Mouse (Mus musculus): ENCODE data around the gene Utrn. TPM values are rescaled to one million over a fixed set of nuclear protein-coding genes. Genes with fewer than 3 reads are reported as not detected.

Utrn gene
- polyA plus RNA-seq, 1 experiment: 13.9 TPM

DNA sequence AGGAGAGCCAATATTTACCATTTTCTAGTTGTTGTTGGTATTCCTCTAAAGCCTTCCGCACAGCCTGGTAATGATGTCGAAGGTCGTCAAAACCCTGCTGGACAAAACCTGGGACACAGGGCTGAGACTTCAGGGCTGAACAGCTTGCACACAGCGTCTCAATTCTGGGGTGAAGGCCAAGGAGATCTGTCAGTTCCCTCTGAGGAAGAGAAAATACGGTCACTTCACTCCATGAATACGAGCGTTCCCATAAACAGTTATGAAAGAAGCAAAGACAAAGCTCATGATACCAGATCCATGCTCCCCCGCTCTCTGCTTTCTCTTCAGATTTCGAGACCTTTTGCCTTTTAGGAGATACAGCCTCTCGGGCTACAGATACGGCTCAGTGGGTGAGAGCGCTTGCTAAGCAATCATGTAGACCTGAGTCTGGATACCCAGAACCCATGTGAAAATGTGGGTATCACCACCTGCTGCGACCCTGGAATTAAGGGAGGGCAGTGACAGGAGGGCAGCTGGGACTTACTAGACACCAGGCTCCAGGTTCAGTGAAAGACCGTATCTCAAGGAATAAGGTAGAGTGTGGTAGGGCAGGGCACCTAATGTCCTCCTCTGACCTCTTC, 155.8 kb downstream of the Utrn start:
- Histone ChIP-seq H3K36me3 (ENCODE audit: control insufficient read depth, insufficient read depth) (peaks cover 58% of the 10 kb centered on the region), H3K79me2 (ENCODE audit: control insufficient read depth, insufficient read depth) (no peaks in the 10 kb centered on the region), H3K4me3 (no peak overlapping the region), H3ac (ENCODE audit: control insufficient read depth, insufficient read length) (no peak overlapping the region), H3K4me2 (ENCODE audit: low read depth) (no peak overlapping the region), H3K27me3 (ENCODE audit: control insufficient read depth, insufficient read depth, insufficient read length) (no peaks in the 10 kb centered on the region)
- TF ChIP-seq POLR2AphosphoS2 (IDR thresholded peaks at IDR 0.05; ENCODE audit: insufficient read length, low read depth) (no peak), E2F4 (IDR thresholded peaks at IDR 0.05; ENCODE audit: insufficient read depth) (no peak), TCF3 (IDR thresholded peaks at IDR 0.05; ENCODE audit: insufficient read length, low read depth) (no peak), CEBPB (IDR thresholded peaks at IDR 0.05; ENCODE audit: insufficient read depth, poor library complexity, severe bottlenecking) (no peak), MAX (IDR thresholded peaks at IDR 0.05; ENCODE audit: low read depth) (no peak)

DNA sequence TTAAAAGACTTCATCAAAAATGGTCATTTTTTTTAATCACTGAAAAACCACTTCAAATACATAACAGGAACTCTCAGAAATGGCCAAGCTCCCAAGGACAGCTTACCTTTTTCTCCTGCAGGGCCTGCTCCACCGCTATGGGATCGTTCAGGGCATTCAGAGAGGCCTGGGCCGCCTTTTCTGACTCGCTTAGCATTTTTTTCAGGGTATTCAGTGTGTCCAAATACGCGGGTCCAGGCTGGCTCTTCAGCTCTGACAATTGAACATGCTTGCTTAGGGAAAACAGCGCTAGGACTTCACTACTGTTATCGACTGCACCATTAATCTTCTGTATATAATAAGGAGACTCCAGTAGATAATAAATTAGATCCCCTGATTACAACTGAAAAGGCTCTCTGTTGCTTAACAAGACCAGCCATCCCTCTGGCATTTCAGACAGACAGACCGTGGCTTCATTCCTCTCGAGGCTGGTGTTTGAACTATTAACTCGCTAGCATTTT, 157.8 kb downstream of the Utrn start:
- peaks cover 57% of the 10 kb centered on the region for H3K36me3 ChIP-seq (ENCODE audit: control insufficient read depth, insufficient read depth)

DNA sequence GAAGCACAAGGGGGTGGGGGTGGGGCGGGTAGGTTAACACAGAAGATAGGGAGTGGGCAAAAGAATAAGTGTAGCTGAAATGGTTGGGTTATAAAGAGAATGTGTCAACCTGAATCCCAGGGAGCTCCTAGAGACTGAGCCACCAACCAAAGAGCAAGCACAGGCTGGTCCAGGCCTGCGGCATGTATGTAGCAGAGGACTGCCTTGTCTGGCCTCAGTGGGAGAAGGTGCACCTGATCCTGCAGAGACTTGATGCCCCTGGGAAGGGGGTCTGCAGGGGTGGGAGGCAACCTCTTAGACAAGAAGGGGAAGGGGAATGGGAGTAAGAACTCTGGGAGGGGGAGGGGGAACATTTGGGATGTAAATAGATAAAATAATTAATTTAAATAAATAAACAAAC, 162.6 kb downstream of the Utrn start:
- no peak overlapping the region for H3ac ChIP-seq (ENCODE audit: control insufficient read depth, insufficient read length)
- H3K79me2 ChIP-seq (ENCODE audit: control insufficient read depth, insufficient read depth): no peaks in the 10 kb centered on the region
- peaks cover 35% of the 10 kb centered on the region for H3K36me3 ChIP-seq (ENCODE audit: control insufficient read depth, insufficient read depth)
- H3K4me2 ChIP-seq (ENCODE audit: low read depth): no peak overlapping the region
- no peak for TF ChIP-seq USF1 (IDR thresholded peaks at IDR 0.05; ENCODE audit: low read depth)
- no peak for TF ChIP-seq MAX (IDR thresholded peaks at IDR 0.05; ENCODE audit: low read depth)
- no peak for TF ChIP-seq REST (IDR thresholded peaks at IDR 0.05; ENCODE audit: insufficient read depth, insufficient read length)
- TF ChIP-seq MYOD1 (IDR thresholded peaks at IDR 0.05; ENCODE audit: control insufficient read depth in 1 of 3, insufficient read length in 2 of 3, low read depth in 2 of 3): no peak
- TF ChIP-seq MYOG (IDR thresholded peaks at IDR 0.05; ENCODE audit: control insufficient read depth in 1 of 3, insufficient read depth in 1 of 3, insufficient read length in 2 of 3, low read depth in 2 of 3): no peak
- no peak for TF ChIP-seq CEBPB (IDR thresholded peaks at IDR 0.05; ENCODE audit: insufficient read depth, poor library complexity, severe bottlenecking)
- no peak for TF ChIP-seq POLR2AphosphoS2 (IDR thresholded peaks at IDR 0.05; ENCODE audit: insufficient read length, low read depth)
- no peak for TF ChIP-seq SRF (IDR thresholded peaks at IDR 0.05; ENCODE audit: control insufficient read depth, insufficient read length, low read depth)
- no peak for TF ChIP-seq TCF12 (IDR thresholded peaks at IDR 0.05; ENCODE audit: insufficient read depth, poor library complexity, severe bottlenecking)
- no peak for TF ChIP-seq POLR2A (IDR thresholded peaks at IDR 0.05; ENCODE audit: insufficient read length, low read depth)
- no peak for TF ChIP-seq E2F4 (IDR thresholded peaks at IDR 0.05; ENCODE audit: insufficient read depth)
- TF ChIP-seq TCF3 (IDR thresholded peaks at IDR 0.05; ENCODE audit: insufficient read length, low read depth): no peak
- H3K4me3 ChIP-seq: no peak overlapping the region
- no peaks in the 10 kb centered on the region for H3K27me3 ChIP-seq (ENCODE audit: control insufficient read depth, insufficient read depth, insufficient read length)

More for the DNA sequence above, 157.8 kb downstream of the Utrn start:
- no peak overlapping the region for H3ac ChIP-seq (ENCODE audit: control insufficient read depth, insufficient read length)
- H3K4me2 ChIP-seq (ENCODE audit: low read depth): no peak overlapping the region
- no peaks in the 10 kb centered on the region for H3K27me3 ChIP-seq (ENCODE audit: control insufficient read depth, insufficient read depth, insufficient read length)
- no peak overlapping the region for H3K4me3 ChIP-seq
- TF ChIP-seq MYOD1 (IDR thresholded peaks at IDR 0.05; ENCODE audit: control insufficient read depth in 1 of 3, insufficient read length in 2 of 3, low read depth in 2 of 3) (no peak), TCF3 (IDR thresholded peaks at IDR 0.05; ENCODE audit: insufficient read length, low read depth) (no peak), TCF12 (IDR thresholded peaks at IDR 0.05; ENCODE audit: insufficient read depth, poor library complexity, severe bottlenecking) (no peak), MAX (IDR thresholded peaks at IDR 0.05; ENCODE audit: low read depth) (no peak), MYOG (IDR thresholded peaks at IDR 0.05; ENCODE audit: control insufficient read depth in 1 of 3, insufficient read depth in 1 of 3, insufficient read length in 2 of 3, low read depth in 2 of 3) (no peak), CEBPB (IDR thresholded peaks at IDR 0.05; ENCODE audit: insufficient read depth, poor library complexity, severe bottlenecking) (no peak), POLR2A (IDR thresholded peaks at IDR 0.05; ENCODE audit: insufficient read length, low read depth) (no peak), POLR2AphosphoS2 (IDR thresholded peaks at IDR 0.05; ENCODE audit: insufficient read length, low read depth) (no peak), USF1 (IDR thresholded peaks at IDR 0.05; ENCODE audit: low read depth) (no peak), E2F4 (IDR thresholded peaks at IDR 0.05; ENCODE audit: insufficient read depth) (no peak), REST (IDR thresholded peaks at IDR 0.05; ENCODE audit: insufficient read depth, insufficient read length) (no peak), SRF (IDR thresholded peaks at IDR 0.05; ENCODE audit: control insufficient read depth, insufficient read length, low read depth) (no peak)
- no peaks in the 10 kb centered on the region for H3K79me2 ChIP-seq (ENCODE audit: control insufficient read depth, insufficient read depth)

DNA sequence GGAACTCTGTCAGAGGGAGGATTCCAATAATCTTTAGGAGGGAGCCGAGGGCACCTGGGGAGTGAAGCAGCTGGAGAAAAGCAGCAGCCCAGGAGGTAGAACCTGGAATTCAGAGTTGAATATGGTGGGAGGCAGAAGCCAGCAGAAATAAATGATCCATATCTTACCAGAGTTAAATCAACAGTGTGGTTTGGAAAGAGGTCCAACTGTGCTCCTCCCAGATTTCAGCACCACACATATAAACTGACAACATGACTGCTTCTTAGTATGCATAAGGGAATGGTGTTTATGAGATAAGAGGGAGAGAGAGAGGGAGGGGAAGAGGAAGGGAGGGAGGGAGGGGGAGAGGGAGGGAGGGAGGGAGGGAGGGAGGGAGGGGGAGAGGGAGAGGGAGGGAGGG, 163.2 kb downstream of the Utrn start:
- no peaks in the 10 kb centered on the region for H3K27me3 ChIP-seq (ENCODE audit: control insufficient read depth, insufficient read depth, insufficient read length)
- H3ac ChIP-seq (ENCODE audit: control insufficient read depth, insufficient read length): no peak overlapping the region
- no peak overlapping the region for H3K4me3 ChIP-seq
- no peak overlapping the region for H3K4me2 ChIP-seq (ENCODE audit: low read depth)
- no peak for TF ChIP-seq POLR2AphosphoS2 (IDR thresholded peaks at IDR 0.05; ENCODE audit: insufficient read length, low read depth)
- no peak for TF ChIP-seq E2F4 (IDR thresholded peaks at IDR 0.05; ENCODE audit: insufficient read depth)
- TF ChIP-seq USF1 (IDR thresholded peaks at IDR 0.05; ENCODE audit: low read depth): no peak
- TF ChIP-seq CEBPB (IDR thresholded peaks at IDR 0.05; ENCODE audit: insufficient read depth, poor library complexity, severe bottlenecking): no peak
- TF ChIP-seq MYOD1 (IDR thresholded peaks at IDR 0.05; ENCODE audit: control insufficient read depth in 1 of 3, insufficient read length in 2 of 3, low read depth in 2 of 3): no peak
- no peak for TF ChIP-seq REST (IDR thresholded peaks at IDR 0.05; ENCODE audit: insufficient read depth, insufficient read length)
- TF ChIP-seq TCF12 (IDR thresholded peaks at IDR 0.05; ENCODE audit: insufficient read depth, poor library complexity, severe bottlenecking): no peak
- TF ChIP-seq MAX (IDR thresholded peaks at IDR 0.05; ENCODE audit: low read depth): no peak
- no peak for TF ChIP-seq POLR2A (IDR thresholded peaks at IDR 0.05; ENCODE audit: insufficient read length, low read depth)
- no peak for TF ChIP-seq SRF (IDR thresholded peaks at IDR 0.05; ENCODE audit: control insufficient read depth, insufficient read length, low read depth)
- no peak for TF ChIP-seq TCF3 (IDR thresholded peaks at IDR 0.05; ENCODE audit: insufficient read length, low read depth)
- TF ChIP-seq MYOG (IDR thresholded peaks at IDR 0.05; ENCODE audit: control insufficient read depth in 1 of 3, insufficient read depth in 1 of 3, insufficient read length in 2 of 3, low read depth in 2 of 3): no peak
- peaks cover 38% of the 10 kb centered on the region for H3K36me3 ChIP-seq (ENCODE audit: control insufficient read depth, insufficient read depth)
- no peaks in the 10 kb centered on the region for H3K79me2 ChIP-seq (ENCODE audit: control insufficient read depth, insufficient read depth)

Data from myocyte (in vitro differentiated cells).